Mouse (Mus musculus): ENCODE measurements at regions not wholly inside any gene's neighbourhood (a gene's known extent, or its start where the extent isn't known, plus 50 kb on each side); places are given as distances from the start of the nearest gene placed in this dataset.

DNA sequence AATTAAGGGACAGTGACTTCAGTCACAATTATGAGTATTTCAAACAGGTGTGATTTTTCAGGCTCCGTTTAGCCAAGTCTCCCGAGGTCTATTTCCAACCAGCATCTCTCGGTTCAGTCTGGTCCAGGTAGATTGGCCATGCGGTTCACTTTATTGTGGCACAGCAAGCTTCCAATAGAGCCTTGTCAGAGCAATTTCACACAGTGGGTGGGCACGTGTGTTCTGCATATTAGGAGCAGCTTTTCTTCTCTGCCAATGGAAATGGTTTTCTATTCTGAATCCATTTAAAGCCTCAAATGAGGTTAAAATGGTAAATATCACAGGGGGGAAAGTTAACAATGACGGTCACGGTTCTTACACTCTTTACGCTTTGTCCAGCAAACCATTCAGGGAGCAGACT is 138.3 kb downstream of the Nsun3 start:
- H3K9me3 ChIP-seq (ENCODE audit: control insufficient read depth): no peaks in the 10 kb centered on the region
- no peak overlapping the region for H3K9ac ChIP-seq (ENCODE audit: low read depth, low read length)
- H3K4me2 ChIP-seq (replicated peaks; ENCODE audit: low read depth): no peak overlapping the region
- H3K4me1 ChIP-seq (replicated peaks; ENCODE audit: control insufficient read depth, insufficient read depth, low read length): no peaks in the 10 kb centered on the region
- WGBS: 77% methylated on average over 8 of the region's 8 CpGs
- ATAC-seq: no peak
- no peak for TF ChIP-seq CTCF (IDR thresholded peaks at IDR 0.05; ENCODE audit: low read depth)
- H3K4me3 ChIP-seq (ENCODE audit: low read depth, low read length): no peak overlapping the region
- no peak overlapping the region for H3K27ac ChIP-seq (ENCODE audit: low read depth, low read length)
- no peaks in the 10 kb centered on the region for H3K36me3 ChIP-seq (ENCODE audit: control insufficient read depth, insufficient read depth)
- H3K27me3 ChIP-seq (replicated peaks; ENCODE audit: control insufficient read depth, insufficient read depth, low read length): no peaks in the 10 kb centered on the region

GRCm38 (mm10) chr16:62646113-62646512 is 140.5 kb downstream of the Nsun3 start:
- peak; percentile 64 for TF ChIP-seq CTCF (IDR thresholded peaks at IDR 0.05; ENCODE audit: low read depth)
- no peaks in the 10 kb centered on the region for H3K36me3 ChIP-seq (ENCODE audit: control insufficient read depth, insufficient read depth)
- H3K4me3 ChIP-seq (ENCODE audit: low read depth, low read length): no peak overlapping the region
- H3K27ac ChIP-seq (ENCODE audit: low read depth, low read length): no peak overlapping the region
- H3K4me1 ChIP-seq (replicated peaks; ENCODE audit: control insufficient read depth, insufficient read depth, low read length): no peaks in the 10 kb centered on the region
- no peak overlapping the region for H3K9ac ChIP-seq (ENCODE audit: low read depth, low read length)
- WGBS: 65% methylated on average over 1 of the region's 1 CpGs
- H3K9me3 ChIP-seq (ENCODE audit: control insufficient read depth): no peaks in the 10 kb centered on the region
- no peak for ATAC-seq
- no peak overlapping the region for H3K4me2 ChIP-seq (replicated peaks; ENCODE audit: low read depth)
- no peaks in the 10 kb centered on the region for H3K27me3 ChIP-seq (replicated peaks; ENCODE audit: control insufficient read depth, insufficient read depth, low read length)

- Histone ChIP-seq H3K9ac (ENCODE audit: low read depth, low read length) (no peak overlapping the region), H3K4me2 (replicated peaks; ENCODE audit: low read depth) (no peak overlapping the region), H3K9me3 (ENCODE audit: control insufficient read depth) (no peaks in the 10 kb centered on the region), H3K4me1 (replicated peaks; ENCODE audit: control insufficient read depth, insufficient read depth, low read length) (no peaks in the 10 kb centered on the region), H3K27me3 (replicated peaks; ENCODE audit: control insufficient read depth, insufficient read depth, low read length) (no peaks in the 10 kb centered on the region), H3K36me3 (ENCODE audit: control insufficient read depth, insufficient read depth) (no peaks in the 10 kb centered on the region), H3K4me3 (ENCODE audit: low read depth, low read length) (no peak overlapping the region), H3K27ac (ENCODE audit: low read depth, low read length) (no peak overlapping the region)
- no peak for TF ChIP-seq CTCF (IDR thresholded peaks at IDR 0.05; ENCODE audit: low read depth)
- WGBS: 87% methylated on average over 10 of the region's 10 CpGs
- ATAC-seq: no peak
Observed at GRCm38 (mm10) chr16:62642859-62643403, 143.7 kb downstream of the Nsun3 start.

DNA sequence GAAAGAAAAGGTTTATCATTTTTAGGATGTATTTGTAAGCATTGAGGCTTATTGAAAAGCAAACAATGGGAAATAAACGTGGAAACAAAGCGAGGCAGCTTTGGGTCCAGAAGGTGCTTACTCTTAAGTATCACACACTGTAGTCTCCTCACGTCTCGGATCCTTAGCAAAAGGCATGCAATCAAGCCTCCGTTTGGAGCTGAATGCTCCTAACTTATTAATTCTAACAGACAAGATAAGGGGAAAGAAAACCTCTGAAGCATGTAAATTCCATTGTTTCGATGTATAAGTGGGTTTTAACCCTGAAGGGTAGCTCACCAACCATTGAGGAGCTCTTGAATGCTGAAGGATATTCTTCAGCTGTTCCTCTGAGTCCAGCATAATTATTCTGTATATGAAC is 162.7 kb downstream of the Nsun3 start:
- Histone ChIP-seq H3K4me2 (replicated peaks; ENCODE audit: low read depth) (no peak overlapping the region), H3K4me1 (replicated peaks; ENCODE audit: control insufficient read depth, insufficient read depth, low read length) (no peaks in the 10 kb centered on the region), H3K9ac (ENCODE audit: low read depth, low read length) (no peak overlapping the region), H3K36me3 (ENCODE audit: control insufficient read depth, insufficient read depth) (no peaks in the 10 kb centered on the region), H3K9me3 (ENCODE audit: control insufficient read depth) (no peaks in the 10 kb centered on the region), H3K4me3 (ENCODE audit: low read depth, low read length) (no peak overlapping the region), H3K27ac (ENCODE audit: low read depth, low read length) (no peak overlapping the region), H3K27me3 (replicated peaks; ENCODE audit: control insufficient read depth, insufficient read depth, low read length) (no peaks in the 10 kb centered on the region)
- 80% methylated on average over 6 of the region's 6 CpGs for WGBS
- ATAC-seq: no peak
- TF ChIP-seq CTCF (IDR thresholded peaks at IDR 0.05; ENCODE audit: low read depth): no peak

DNA sequence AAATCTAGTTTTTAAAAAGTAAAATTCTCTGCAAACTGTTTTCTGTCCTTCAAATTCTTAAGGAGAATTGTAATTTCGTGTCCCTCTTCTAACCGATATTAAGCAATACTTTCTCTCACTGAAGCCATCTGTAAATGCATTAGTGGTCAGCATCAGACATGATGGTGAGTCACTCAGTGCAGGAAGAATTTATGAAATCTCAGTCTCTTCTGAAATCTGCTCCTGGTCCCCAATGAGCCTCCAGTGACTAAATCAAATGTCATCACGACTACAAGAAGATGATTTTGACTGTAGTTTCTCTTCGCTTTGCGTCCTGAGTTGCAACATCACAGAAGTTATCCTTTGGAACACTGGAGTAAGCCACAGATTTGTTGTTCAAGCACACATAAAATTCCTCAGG is 175.7 kb downstream of the Nsun3 start:
- Histone ChIP-seq H3K9ac (ENCODE audit: low read depth, low read length) (no peak overlapping the region), H3K36me3 (ENCODE audit: control insufficient read depth, insufficient read depth) (no peaks in the 10 kb centered on the region), H3K27me3 (replicated peaks; ENCODE audit: control insufficient read depth, insufficient read depth, low read length) (no peaks in the 10 kb centered on the region), H3K4me3 (ENCODE audit: low read depth, low read length) (no peak overlapping the region), H3K27ac (ENCODE audit: low read depth, low read length) (no peak overlapping the region), H3K9me3 (ENCODE audit: control insufficient read depth) (no peaks in the 10 kb centered on the region), H3K4me1 (replicated peaks; ENCODE audit: control insufficient read depth, insufficient read depth, low read length) (no peaks in the 10 kb centered on the region), H3K4me2 (replicated peaks; ENCODE audit: low read depth) (no peak overlapping the region)
- WGBS: 84% methylated on average over 5 of the region's 5 CpGs
- no peak for ATAC-seq
- TF ChIP-seq CTCF (IDR thresholded peaks at IDR 0.05; ENCODE audit: low read depth): no peak

- no peak for ATAC-seq
- H3K9ac ChIP-seq (ENCODE audit: low read depth, low read length): no peak overlapping the region
- no peaks in the 10 kb centered on the region for H3K36me3 ChIP-seq (ENCODE audit: control insufficient read depth, insufficient read depth)
- WGBS: 82% methylated on average over 3 of the region's 3 CpGs
- H3K9me3 ChIP-seq (ENCODE audit: control insufficient read depth): no peaks in the 10 kb centered on the region
- no peak overlapping the region for H3K27ac ChIP-seq (ENCODE audit: low read depth, low read length)
- no peaks in the 10 kb centered on the region for H3K4me1 ChIP-seq (replicated peaks; ENCODE audit: control insufficient read depth, insufficient read depth, low read length)
- H3K27me3 ChIP-seq (replicated peaks; ENCODE audit: control insufficient read depth, insufficient read depth, low read length): no peaks in the 10 kb centered on the region
- H3K4me3 ChIP-seq (ENCODE audit: low read depth, low read length): no peak overlapping the region
- H3K4me2 ChIP-seq (replicated peaks; ENCODE audit: low read depth): no peak overlapping the region
- TF ChIP-seq CTCF (IDR thresholded peaks at IDR 0.05; ENCODE audit: low read depth): no peak
Observed at GRCm38 (mm10) chr16:62608617-62609016, 178.0 kb downstream of the Nsun3 start.

DNA sequence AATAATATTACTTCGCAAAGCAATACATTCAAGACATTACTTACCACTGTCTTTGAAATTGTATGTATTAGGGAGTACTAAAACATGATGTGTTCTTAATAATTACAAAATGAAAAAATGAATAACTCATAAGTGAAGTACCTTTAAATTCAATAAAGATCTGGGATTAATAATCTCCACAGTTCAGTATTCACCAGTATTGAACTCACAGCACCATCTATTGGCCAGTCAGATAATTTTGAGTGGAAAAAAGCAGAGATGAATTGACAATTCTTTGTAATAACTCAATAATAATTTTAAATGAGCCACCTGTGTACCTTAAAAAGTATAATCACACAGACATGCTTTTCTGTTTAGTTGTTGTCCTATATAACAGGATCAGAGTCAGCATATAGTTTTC is 180.7 kb downstream of the Nsun3 start:
- no peak for TF ChIP-seq CTCF (IDR thresholded peaks at IDR 0.05; ENCODE audit: low read depth)
- WGBS: 98% methylated on average over 1 of the region's 1 CpGs
- no peak overlapping the region for H3K4me2 ChIP-seq (replicated peaks; ENCODE audit: low read depth)

More for the DNA sequence above, 180.7 kb downstream of the Nsun3 start:
- H3K9ac ChIP-seq (ENCODE audit: low read depth, low read length): no peak overlapping the region
- H3K4me1 ChIP-seq (replicated peaks; ENCODE audit: control insufficient read depth, insufficient read depth, low read length): no peaks in the 10 kb centered on the region
- no peaks in the 10 kb centered on the region for H3K9me3 ChIP-seq (ENCODE audit: control insufficient read depth)
- no peaks in the 10 kb centered on the region for H3K36me3 ChIP-seq (ENCODE audit: control insufficient read depth, insufficient read depth)
- no peak overlapping the region for H3K27ac ChIP-seq (ENCODE audit: low read depth, low read length)
- no peak overlapping the region for H3K4me3 ChIP-seq (ENCODE audit: low read depth, low read length)
- no peak for ATAC-seq
- H3K27me3 ChIP-seq (replicated peaks; ENCODE audit: control insufficient read depth, insufficient read depth, low read length): no peaks in the 10 kb centered on the region

Measured in intestine, postnatal 0 days (tissue).